Mouse (Mus musculus) cerebellum, postnatal 4 days (tissue): Measurements from ENCODE around the gene Agrp.
"Not testable (repeated sequence)": the region's sequence is repeated elsewhere in the genome, so short reads cannot be mapped to it uniquely, and the experiment has no call there.

Source experiments
- DNase-seq, 2 experiments: peaks; one replicate each; pipeline ENCODE4 v3.0.0; 2022; ENCODE audit warnings: low spot score in 2 of 2, mixed read lengths in 1 of 2

Agrp gene

GRCm38 (mm10) chr8:105601301-105601700, 35.9 kb downstream of the Agrp start:
- DNase-seq = no peak

- DNase-seq = no peak
Measured at GRCm38 (mm10) chr8:105598777-105599176, 38.4 kb downstream of the Agrp start.

GRCm38 (mm10) chr8:105596362-105597034, 40.7 kb downstream of the Agrp start:
- peak in 1 of 2 experiments; percentile 44 for DNase-seq

- no peak for DNase-seq
Measured at GRCm38 (mm10) chr8:105594451-105595242, 42.5 kb downstream of the Agrp start.

GRCm38 (mm10) chr8:105593859-105594258, 43.3 kb downstream of the Agrp start:
- no peak for DNase-seq

- DNase-seq = no peak
Measured at GRCm38 (mm10) chr8:105592431-105592830, 44.8 kb downstream of the Agrp start.

- no peak for DNase-seq
Measured at GRCm38 (mm10) chr8:105579719-105580118, 57.5 kb downstream of the Agrp start.

- no peak for DNase-seq
Measured at GRCm38 (mm10) chr8:105575538-105575937, 61.7 kb downstream of the Agrp start.

GRCm38 (mm10) chr8:105574741-105575140, 62.5 kb downstream of the Agrp start:
- DNase-seq = no peak

GRCm38 (mm10) chr8:105573427-105573826, 63.8 kb downstream of the Agrp start:
- peak in 1 of 2 experiments; percentile 20 for DNase-seq

GRCm38 (mm10) chr8:105571810-105572209, 65.4 kb downstream of the Agrp start:
- no peak for DNase-seq

GRCm38 (mm10) chr8:105566703-105567595, 70.2 kb downstream of the Agrp start:
- peak in 1 of 2 experiments; percentile 12 for DNase-seq

- DNase-seq = peak; percentile 95 to 98
Measured at GRCm38 (mm10) chr8:105565952-105566702, 71.1 kb downstream of the Agrp start, which contains the start of gene Atp6v0d1. Gene Atp6v0d1, minus strand, starts transcription at chr8:105566047.

- DNase-seq = no peak
Measured at GRCm38 (mm10) chr8:105565401-105565881, 71.8 kb downstream of the Agrp start.

GRCm38 (mm10) chr8:105564573-105565229, 72.5 kb downstream of the Agrp start:
- not testable (repeated sequence) for DNase-seq

GRCm38 (mm10) chr8:105563871-105564270, 73.3 kb downstream of the Agrp start:
- DNase-seq = no peak

GRCm38 (mm10) chr8:105562863-105563262, 74.3 kb downstream of the Agrp start:
- no peak for DNase-seq

- DNase-seq = no peak
Measured at GRCm38 (mm10) chr8:105555230-105555629, 82.0 kb downstream of the Agrp start.

- peak in 1 of 2 experiments; percentile 70 for DNase-seq
Measured at GRCm38 (mm10) chr8:105554087-105554486, 83.1 kb downstream of the Agrp start.

- DNase-seq = no peak
Measured at GRCm38 (mm10) chr8:105552824-105553223, 84.4 kb downstream of the Agrp start.
